Mouse (Mus musculus) forebrain, postnatal 0 days (tissue): Measurements from ENCODE around the gene Igfbp5. TPM values are rescaled to one million over a fixed set of nuclear protein-coding genes. Genes with fewer than 3 reads are reported as not detected.
A peak's percentile ranks its signal among the peaks of the same experiment; 100 is the strongest.

Experiments used
- ATAC-seq: fragments of 200-750 bp; cut with Nextera tagmentation; 2 replicates; pipeline ENCODE4 v1.8.0; 2017; ENCODE audit warnings: mild to moderate bottlenecking, moderate library complexity
- DNase-seq: peaks from one replicate; pipeline ENCODE4 v3.0.0-alpha.2; 2015
- H3K27ac ChIP-seq: fragments of 300-500 bp; sonication (generic); 2 replicates; pipeline ENCODE4 v1.5.1; 2014; ENCODE audit warnings: low read depth, mild to moderate bottlenecking, antibody characterized with exemption, low read length, moderate library complexity, mixed read lengths
- H3K27me3 ChIP-seq: fragments of 300-500 bp; sonication (generic); 2 replicates; pipeline ENCODE4 v1.6.1; 2014; ENCODE audit warnings: mild to moderate bottlenecking, low read length, mixed read lengths; ENCODE audit not compliant: insufficient read depth
- H3K36me3 ChIP-seq: fragments of 300-500 bp; sonication (generic); 2 replicates; pipeline ENCODE4 v1.6.1; 2014; ENCODE audit warnings: mild to moderate bottlenecking, moderate library complexity; ENCODE audit not compliant: insufficient read depth
- H3K4me1 ChIP-seq: fragments of 300-500 bp; sonication (generic); 2 replicates; pipeline ENCODE4 v1.6.1; 2014; ENCODE audit warnings: antibody characterized with exemption; ENCODE audit not compliant: insufficient read depth
- H3K4me2 ChIP-seq: fragments of 300-500 bp; sonication (generic); 2 replicates; pipeline ENCODE4 v1.6.1; 2014; ENCODE audit warnings: low read depth, mild to moderate bottlenecking, moderate library complexity
- H3K4me3 ChIP-seq: fragments of 300-500 bp; sonication (generic); 2 replicates; pipeline ENCODE4 v1.5.1; 2014; ENCODE audit warnings: low read depth, low read length, mixed read lengths
- H3K9ac ChIP-seq: fragments of 300-500 bp; sonication (generic); 2 replicates; pipeline ENCODE4 v1.6.1; 2014; ENCODE audit warnings: mild to moderate bottlenecking
- H3K9me3 ChIP-seq: fragments of 300-500 bp; sonication (generic); 2 replicates; pipeline ENCODE4 v1.6.1; 2016; ENCODE audit warnings: low read length
- CTCF ChIP-seq: sonication (generic); IDR thresholded peaks from 2 replicates; pipeline ENCODE4 v1.5.1; 2016; ENCODE audit warnings: antibody characterized with exemption, control low read depth, low read depth
- WGBS: fragments of 180-500 bp; shearing (Covaris S2); extraction: QIAGEN DNeasy Blood & Tissue Kit; methylation state at CpG from one replicate; pipeline ENCODE4 v1.1.7; 2014; 5-methylcytosine and 5-hydroxymethylcytosine counted together
- polyA plus RNA-seq: library from polyadenylated mRNA; unstranded; fragments of >200 nt; fragmentation: Nextera tagmentation; extraction: Ambion mirVana; gene quantifications from 2 replicates; pipeline ENCODE4 v1.2.1, GENCODE M21; 2015
- total RNA-seq: library from RNA; depleted of rRNA; stranded (reverse); fragments of >200 nt; gene quantifications from 2 replicates; pipeline ENCODE4 v1.2.3, GENCODE M21; 2014

Gene Igfbp5
- total and polyA plus RNA-seq, 2 experiments from 2014 or later: 36.2 to 104 TPM

- DNase-seq (no peak), ATAC-seq (peak; percentile 78)
- Histone ChIP-seq H3K9ac (peak overlapping the region; percentile 78), H3K4me1 (0 out of 2 replicates have a peak, but pooled peaks cover 5% of the 10 kb centered on the region), H3K27ac (peak overlapping the region; percentile 86), H3K4me2 (peak overlapping the region; percentile 89), H3K27me3 (no peaks in the 10 kb centered on the region), H3K4me3 (peak overlapping the region; percentile 66), H3K9me3 (no peaks in the 10 kb centered on the region), H3K36me3 (no peaks in the 10 kb centered on the region)
- no peak for TF ChIP-seq CTCF
- WGBS: under 1% methylated on average over 37 of the region's 37 CpGs
Measured at GRCm38 (mm10) chr1:72824707-72825101, 50.0 kb downstream of the Igfbp5 start.

GRCm38 (mm10) chr1:72823751-72824706 is 50.7 kb downstream of the Igfbp5 start, which contains the start of gene Igfbp2:
Gene Igfbp2 (plus strand): TSS chr1:72824503.
- DNase-seq (peak; percentile 84), ATAC-seq (peak; percentile 83)
- H3K9ac ChIP-seq: peak within 1 kb of the TSS; percentile 78
- H3K4me1 ChIP-seq: 0 out of 2 replicates have a peak, but pooled peaks cover 5% of the 10 kb centered on the region
- 6% methylated on average over 49 of the region's 58 CpGs for WGBS
- H3K27me3 ChIP-seq: no peaks in the 10 kb centered on the region
- H3K4me2 ChIP-seq: peak within 1 kb of the TSS; percentile 89
- no peaks in the 10 kb centered on the region for H3K9me3 ChIP-seq
- TF ChIP-seq CTCF: no peak
- no peaks in the 10 kb centered on the region for H3K36me3 ChIP-seq
- H3K4me3 ChIP-seq: peak within 1 kb of the TSS; percentile 66
- peak within 1 kb of the TSS; percentile 86 for H3K27ac ChIP-seq

GRCm38 (mm10) chr1:72822893-72823292 is 51.8 kb downstream of the Igfbp5 start:
- Histone ChIP-seq H3K27ac (no peak overlapping the region), H3K27me3 (no peaks in the 10 kb centered on the region), H3K4me1 (0 out of 2 replicates have a peak, but pooled peaks cover 2% of the 10 kb centered on the region), H3K9me3 (no peaks in the 10 kb centered on the region), H3K4me3 (no peak overlapping the region), H3K36me3 (no peaks in the 10 kb centered on the region), H3K9ac (no peak overlapping the region), H3K4me2 (no peak overlapping the region)
- TF ChIP-seq CTCF: no peak
- 58% methylated on average over 10 of the region's 10 CpGs for WGBS
- DNase-seq (no peak), ATAC-seq (no peak)

DNA sequence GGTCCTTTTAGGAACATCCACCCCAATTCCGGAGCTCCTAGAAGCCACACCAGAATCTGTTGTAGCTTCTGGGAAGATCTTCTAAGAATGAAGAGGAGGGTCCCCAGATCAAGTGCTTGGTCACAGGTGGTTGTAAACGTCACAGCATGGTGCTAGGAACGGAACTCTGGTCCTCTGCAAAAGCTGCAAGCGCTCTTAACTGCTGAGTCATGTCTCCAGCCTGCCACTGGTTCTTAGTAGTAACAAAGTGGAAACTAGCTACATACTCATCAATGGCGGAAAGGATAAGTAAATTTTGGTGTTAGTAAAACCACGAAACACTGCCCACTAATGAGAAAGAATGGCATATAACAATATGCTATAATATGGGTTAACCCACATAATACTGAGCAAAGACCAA is 54.7 kb downstream of the Igfbp5 start:
- ATAC-seq: no peak

DNA sequence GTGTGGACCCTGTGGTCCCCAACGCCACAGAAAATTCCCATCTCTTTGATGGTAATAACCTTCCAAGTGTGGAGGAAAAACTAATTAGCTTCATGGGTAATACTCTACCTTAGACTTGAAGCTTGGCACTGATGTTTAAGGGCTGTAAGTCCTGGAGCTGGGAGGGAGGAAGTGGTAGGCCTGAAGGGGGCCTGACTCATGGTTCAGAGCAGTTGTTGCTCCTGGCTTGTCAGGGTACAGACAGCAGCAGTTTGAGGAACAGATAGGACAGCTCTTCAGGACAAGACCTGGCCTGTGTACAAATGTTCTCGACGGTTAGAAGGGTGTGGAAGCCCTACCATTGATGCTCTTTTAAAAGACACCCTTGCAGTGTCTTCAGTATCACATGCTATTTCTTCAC is 59.1 kb downstream of the Igfbp5 start:
- Histone ChIP-seq H3K36me3 (no peaks in the 10 kb centered on the region), H3K4me3 (no peak overlapping the region), H3K27ac (no peak overlapping the region), H3K9me3 (no peaks in the 10 kb centered on the region), H3K9ac (no peak overlapping the region), H3K27me3 (no peaks in the 10 kb centered on the region), H3K4me2 (no peak overlapping the region), H3K4me1 (no peaks in the 10 kb centered on the region)
- WGBS: 84% methylated on average over 3 of the region's 3 CpGs
- DNase-seq (no peak), ATAC-seq (no peak)
- no peak for TF ChIP-seq CTCF

More for the DNA sequence above, 54.7 kb downstream of the Igfbp5 start:
- no peaks in the 10 kb centered on the region for H3K36me3 ChIP-seq
- H3K4me1 ChIP-seq: no peaks in the 10 kb centered on the region
- H3K27ac ChIP-seq: no peak overlapping the region
- H3K27me3 ChIP-seq: no peaks in the 10 kb centered on the region
- 94% methylated on average over 6 of the region's 6 CpGs for WGBS
- no peak for TF ChIP-seq CTCF
- no peak overlapping the region for H3K9ac ChIP-seq
- no peak for DNase-seq
- H3K9me3 ChIP-seq: no peaks in the 10 kb centered on the region
- H3K4me2 ChIP-seq: no peak overlapping the region
- H3K4me3 ChIP-seq: no peak overlapping the region

- Histone ChIP-seq H3K9ac (no peak overlapping the region), H3K36me3 (no peaks in the 10 kb centered on the region), H3K4me2 (no peak overlapping the region), H3K9me3 (no peaks in the 10 kb centered on the region), H3K4me1 (no peaks in the 10 kb centered on the region), H3K27me3 (no peaks in the 10 kb centered on the region), H3K27ac (no peak overlapping the region), H3K4me3 (no peak overlapping the region)
- no peak for ATAC-seq
- TF ChIP-seq CTCF: no peak
- DNase-seq: no peak
- WGBS: 35% methylated on average over 5 of the region's 5 CpGs
Measured at GRCm38 (mm10) chr1:72815184-72815583, 59.5 kb downstream of the Igfbp5 start.
